Comparison of ENCODE assay signal across 8 mouse cellular contexts in the genomic region with DNA sequence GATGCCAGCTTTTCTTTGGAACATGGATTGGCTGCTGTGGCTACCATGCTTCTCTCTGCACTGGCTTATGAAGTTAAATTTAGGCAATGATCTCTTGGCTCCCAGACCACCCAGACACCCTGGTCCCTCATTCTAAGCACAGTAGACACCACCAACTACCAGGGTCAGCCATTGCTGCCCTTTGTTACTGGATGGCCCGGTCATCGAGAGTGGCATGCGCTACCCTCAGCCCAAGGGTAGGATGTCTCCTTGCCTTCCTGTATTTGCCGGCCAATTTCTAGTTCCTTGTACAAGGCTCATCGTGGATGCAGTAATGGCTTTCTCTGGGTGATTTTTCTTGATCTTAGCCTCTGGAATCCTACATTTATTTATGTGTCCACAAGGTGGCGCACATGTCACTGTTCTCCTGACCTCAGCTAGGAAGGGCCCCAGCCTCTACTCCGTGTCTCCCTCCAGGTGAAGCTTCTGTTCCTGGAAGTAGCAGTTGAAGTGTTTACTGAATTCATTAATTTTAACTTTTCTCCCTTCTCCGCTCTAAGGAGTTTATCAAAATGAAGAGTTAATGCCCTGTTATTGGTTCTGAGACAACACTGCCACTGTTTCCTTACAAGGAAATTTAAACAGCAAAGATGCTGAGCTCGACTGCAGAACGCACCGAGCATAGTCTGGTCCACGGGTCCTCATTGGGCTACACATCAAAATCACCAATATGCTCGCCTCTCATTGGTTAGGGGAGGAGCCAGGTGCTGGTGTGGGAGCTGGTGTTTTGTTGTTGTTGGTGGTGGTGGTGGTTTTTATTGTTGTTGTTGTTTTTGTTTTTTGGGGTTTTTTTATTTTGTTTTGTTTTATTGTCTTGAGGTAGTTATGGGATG.
DNase-seq lines count a peak whose midpoint lies in the region; ATAC-seq and TF ChIP-seq lines count a peak whose summit lies in the region.

No protein-coding gene starts in this region.

- no peak overlapping the region for H3K27ac ChIP-seq in forebrain, embryonic 11.5 days (ENCODE audit: low read depth, low read length)
- H3K27ac ChIP-seq in intestine, embryonic 15.5 days: no peak overlapping the region
- H3K27ac ChIP-seq in liver, embryonic 12.5 days: no peak overlapping the region
- no peak overlapping the region for H3K27ac ChIP-seq in neural tube, embryonic 12.5 days

- H3K4me2 ChIP-seq in forebrain, embryonic 11.5 days (ENCODE audit: low read depth, low read length, severe bottlenecking): no peak overlapping the region
- H3K4me2 ChIP-seq in intestine, embryonic 15.5 days (replicated peaks): no peak overlapping the region
- no peak overlapping the region for H3K4me2 ChIP-seq in liver, embryonic 12.5 days
- H3K4me2 ChIP-seq in neural tube, embryonic 12.5 days (replicated peaks): no peak overlapping the region

- TF ChIP-seq CTCF in E14TG2a.4 (conservative IDR thresholded peaks at IDR 0.05; ENCODE audit: low read length): peak; percentile 46

- peak; percentile 70 for DNase-seq in 416B (ENCODE audit: low read depth)
- peak; percentile 36 for DNase-seq in c-Kit-positive CD71-positive TER-119-negative erythroid progenitor cells, embryonic 14.5 days (ENCODE audit: low read depth)
- DNase-seq in forebrain, embryonic 11.5 days (ENCODE audit: low spot score): peak; percentile 72
- DNase-seq in thymus, postnatal 4 days: peak; percentile 56

- 0 out of 2 replicates have a peak, but pooled peaks cover 3% of the 10 kb centered on the region for H3K4me1 ChIP-seq in E14TG2a.4 (replicated peaks; ENCODE audit: low read depth, low read length)
- H3K4me1 ChIP-seq in forebrain, embryonic 11.5 days (replicated peaks; ENCODE audit: control insufficient read depth, insufficient read depth, low read length): no peaks in the 10 kb centered on the region
- H3K4me1 ChIP-seq in intestine, embryonic 15.5 days (replicated peaks): no peaks in the 10 kb centered on the region
- H3K4me1 ChIP-seq in liver, embryonic 12.5 days: no peaks in the 10 kb centered on the region
- H3K4me1 ChIP-seq in neural tube, embryonic 12.5 days: no peaks in the 10 kb centered on the region

- H3K9me3 ChIP-seq in E14TG2a.4 (ENCODE audit: low read length): no peaks in the 10 kb centered on the region
- H3K9me3 ChIP-seq in forebrain, embryonic 11.5 days (ENCODE audit: control insufficient read depth, low read length): no peaks in the 10 kb centered on the region
- no peaks in the 10 kb centered on the region for H3K9me3 ChIP-seq in intestine, embryonic 15.5 days
- H3K9me3 ChIP-seq in liver, embryonic 12.5 days (replicated peaks): no peaks in the 10 kb centered on the region
- H3K9me3 ChIP-seq in neural tube, embryonic 12.5 days: no peaks in the 10 kb centered on the region

- H3K36me3 ChIP-seq in E14TG2a.4 (ENCODE audit: insufficient read depth, low read length): no peaks in the 10 kb centered on the region
- no peaks in the 10 kb centered on the region for H3K36me3 ChIP-seq in forebrain, embryonic 11.5 days (ENCODE audit: control insufficient read depth, insufficient read depth, low read length)
- no peaks in the 10 kb centered on the region for H3K36me3 ChIP-seq in intestine, embryonic 15.5 days
- no peaks in the 10 kb centered on the region for H3K36me3 ChIP-seq in liver, embryonic 12.5 days
- no peaks in the 10 kb centered on the region for H3K36me3 ChIP-seq in neural tube, embryonic 12.5 days

- no peak overlapping the region for H3K4me3 ChIP-seq in E14TG2a.4 (replicated peaks; ENCODE audit: low read length)
- H3K4me3 ChIP-seq in forebrain, embryonic 11.5 days (ENCODE audit: low read depth, low read length): no peak overlapping the region
- no peak overlapping the region for H3K4me3 ChIP-seq in intestine, embryonic 15.5 days (replicated peaks)
- H3K4me3 ChIP-seq in liver, embryonic 12.5 days: no peak overlapping the region
- H3K4me3 ChIP-seq in neural tube, embryonic 12.5 days: no peak overlapping the region

- no peaks in the 10 kb centered on the region for H3K27me3 ChIP-seq in E14TG2a.4 (ENCODE audit: insufficient read depth, low read length)
- no peaks in the 10 kb centered on the region for H3K27me3 ChIP-seq in forebrain, embryonic 11.5 days (ENCODE audit: control insufficient read depth, insufficient read depth, low read length)
- no peaks in the 10 kb centered on the region for H3K27me3 ChIP-seq in intestine, embryonic 15.5 days (replicated peaks)
- H3K27me3 ChIP-seq in liver, embryonic 12.5 days (replicated peaks): no peaks in the 10 kb centered on the region
- no peaks in the 10 kb centered on the region for H3K27me3 ChIP-seq in neural tube, embryonic 12.5 days (replicated peaks)

- no peak overlapping the region for H3K9ac ChIP-seq in forebrain, embryonic 11.5 days (ENCODE audit: low read length)
- H3K9ac ChIP-seq in intestine, embryonic 15.5 days: no peak overlapping the region
- H3K9ac ChIP-seq in liver, embryonic 12.5 days: no peak overlapping the region
- H3K9ac ChIP-seq in neural tube, embryonic 12.5 days: no peak overlapping the region

- peak; percentile 68 for ATAC-seq in forebrain, embryonic 11.5 days (replicated peaks; ENCODE audit: low FRiP score)
- ATAC-seq in intestine, embryonic 15.5 days: peak; percentile 71
- ATAC-seq in liver, embryonic 12.5 days: 0 out of 2 replicates have a peak, but pooled peaks have one; percentile 44
- peak; percentile 55; the same call in 1 of the 2 replicates for ATAC-seq in neural tube, embryonic 12.5 days (ENCODE audit: low FRiP score, low read depth)

- 45% methylated on average over 13 of the region's 13 CpGs for WGBS in forebrain, embryonic 11.5 days
- 36% methylated on average over 13 of the region's 13 CpGs for WGBS in intestine, embryonic 15.5 days
- 33% methylated on average over 13 of the region's 13 CpGs for WGBS in liver, embryonic 12.5 days (ENCODE audit: insufficient replicate concordance)
- WGBS in neural tube, embryonic 12.5 days: 40% methylated on average over 13 of the region's 13 CpGs
